Mouse (Mus musculus): ENCODE data around the gene Atp2b4.

GRCm38 (mm10) chr1:133749954-133750353, 50.9 kb downstream of the Atp2b4 start:
- no peak for TF ChIP-seq CTCF (IDR thresholded peaks at IDR 0.05; ENCODE audit: low read depth, low read length)
- no peak for TF ChIP-seq GATA1 (IDR thresholded peaks at IDR 0.05; ENCODE audit: borderline replicate concordance, low read length)
- no peak for TF ChIP-seq TAL1 (conservative IDR thresholded peaks at IDR 0.05; ENCODE audit: low read depth, low read length)
- TF ChIP-seq POLR2AphosphoS5 (IDR thresholded peaks at IDR 0.05; ENCODE audit: insufficient replicate concordance, low read depth, low read length): no peak
- no peak for TF ChIP-seq GATA2 (IDR thresholded peaks at IDR 0.05; ENCODE audit: borderline replicate concordance, low read depth, low read length)

Data from G1E (cell line).